ENCODE assay signal across 9 mouse cellular contexts in the genomic region with DNA sequence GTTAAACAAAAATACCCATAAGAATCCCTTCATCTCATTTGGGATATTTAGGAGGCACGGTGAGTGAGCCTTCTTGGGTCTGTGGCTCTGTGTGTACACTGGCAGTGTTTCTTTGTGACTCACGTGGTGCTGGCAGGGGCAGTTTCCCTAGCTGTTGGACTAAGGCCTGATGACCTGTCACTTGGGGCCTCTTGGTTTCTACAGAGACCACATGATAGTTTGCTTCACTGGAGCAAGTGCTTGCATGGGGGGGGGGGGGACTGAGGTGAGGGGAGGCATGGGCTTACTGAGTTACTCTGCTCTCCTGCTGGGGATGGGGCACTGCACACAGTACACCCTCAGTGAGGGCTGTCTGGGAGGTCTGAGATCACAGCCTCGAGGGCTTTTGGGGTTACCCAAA.
DNase-seq lines count a peak whose midpoint lies in the region; ATAC-seq and TF ChIP-seq lines count a peak whose summit lies in the region.
"Had no signal": no experiment of that assay in that cellular context is flagged by ENCODE, and none has a peak within 500 bp of the region (broad histone marks: within the 10 kb centered on the region; RNA-seq: fewer than 3 reads in every experiment).

No protein-coding gene starts in this region.

- H3K4me3 ChIP-seq in liver, embryonic 11.5 days (ENCODE audit: low read depth, low read length) = no peak overlapping the region
- H3K4me3 ChIP-seq in brown adipose tissue, adult 24 weeks (ENCODE audit: insufficient read depth, low read depth, low read length) = no peak overlapping the region
- H3K4me3 ChIP-seq in myocyte = no peak overlapping the region
- H3K4me3 ChIP-seq: neural tube, embryonic 13.5 days had no signal

- intact Hi-C loops in heart, postnatal 14 days (cut with DNase I) = no loop called here

- no peak for DNase-seq in liver, embryonic 11.5 days (ENCODE audit: low spot score)
- no peak for DNase-seq in liver
- peak; percentile 11 to 17 for DNase-seq in heart, postnatal 14 days
- DNase-seq in spleen, postnatal 14 days (ENCODE audit: low spot score in 2 of 2) = no peak
- no peak for DNase-seq in B cell, adult 2 months

- no peaks in the 10 kb centered on the region for H3K36me3 ChIP-seq in liver, embryonic 11.5 days (ENCODE audit: control insufficient read depth, insufficient read depth, low read length)
- peaks cover 12% of the 10 kb centered on the region for H3K36me3 ChIP-seq in myocyte (ENCODE audit: control insufficient read depth, insufficient read depth)
- H3K36me3 ChIP-seq: neural tube, embryonic 13.5 days had no signal

- WGBS in liver, embryonic 11.5 days = 47% methylated on average over 3 of the region's 3 CpGs

- H3K9ac ChIP-seq in liver, embryonic 11.5 days (ENCODE audit: low read depth, low read length) = no peak overlapping the region
- H3K9ac ChIP-seq: neural tube, embryonic 13.5 days had no signal

- H3K9me3 ChIP-seq in liver, embryonic 11.5 days (ENCODE audit: control insufficient read depth, low read length) = no peaks in the 10 kb centered on the region
- H3K9me3 ChIP-seq: neural tube, embryonic 13.5 days had no signal

- no peak overlapping the region for H3K4me2 ChIP-seq in liver, embryonic 11.5 days
- no peak overlapping the region for H3K4me2 ChIP-seq in myocyte (ENCODE audit: low read depth)
- H3K4me2 ChIP-seq: neural tube, embryonic 13.5 days had no signal

- no peaks in the 10 kb centered on the region; the same call in 1 of the 2 replicates for H3K4me1 ChIP-seq in liver, embryonic 11.5 days (replicated peaks; ENCODE audit: control insufficient read depth, insufficient read depth, low read length)
- peaks cover 6% of the 10 kb centered on the region; the same call in 1 of the 2 replicates for H3K4me1 ChIP-seq in brown adipose tissue, adult 24 weeks (ENCODE audit: control insufficient read depth, insufficient read depth, insufficient read length, low read length)

- no peak overlapping the region for H3K27ac ChIP-seq in liver, embryonic 11.5 days (ENCODE audit: low read depth, low read length)
- H3K27ac ChIP-seq in brown adipose tissue, adult 24 weeks (replicated peaks; ENCODE audit: low read depth, low read length) = peak overlapping the region; percentile 68
- H3K27ac ChIP-seq: neural tube, embryonic 13.5 days had no signal

- H3ac ChIP-seq in myocyte (ENCODE audit: control insufficient read depth, insufficient read length) = no peak overlapping the region

- H3K79me2 ChIP-seq in myocyte (ENCODE audit: control insufficient read depth, insufficient read depth) = no peaks in the 10 kb centered on the region

- H3K27me3 ChIP-seq in liver, embryonic 11.5 days (replicated peaks; ENCODE audit: control insufficient read depth, insufficient read depth, low read length) = no peaks in the 10 kb centered on the region
- no peaks in the 10 kb centered on the region for H3K27me3 ChIP-seq in myocyte (ENCODE audit: control insufficient read depth, insufficient read depth, insufficient read length)
- H3K27me3 ChIP-seq: neural tube, embryonic 13.5 days had no signal

- TF ChIP-seq POLR2A in myocyte (IDR thresholded peaks at IDR 0.05; ENCODE audit: insufficient read length, low read depth) = no peak

- peak; percentile 43; the same call in 1 of the 2 replicates for ATAC-seq in liver, embryonic 11.5 days (replicated peaks; ENCODE audit: low FRiP score)
- no peak for ATAC-seq in activated CD4-positive, CD25-positive, alpha-beta regulatory T cell, adult 4 months

TF ChIP-seq in myocyte, 11 proteins besides CTCF, POLR2A, EP300 and RAD21:
- TF ChIP-seq MAX (IDR thresholded peaks at IDR 0.05; ENCODE audit: low read depth) (no peak), USF1 (IDR thresholded peaks at IDR 0.05; ENCODE audit: low read depth) (peak; percentile 74)
TF ChIP-seq in myocyte: peak in this region for 1.

Comparison
In these comparisons a context has a peak if more than half of its experiments do, and no peak if none do; other contexts are left out.
1. DNase-seq: peak in heart, postnatal 14 days (2 of 2); none in liver, embryonic 11.5 days (single experiment), liver (single experiment), spleen, postnatal 14 days (0 of 2) and B cell, adult 2 months (0 of 2).